Mouse (Mus musculus) forebrain, embryonic 13.5 days (tissue): ENCODE results near the gene Serpina10. TPM values are rescaled to one million over a fixed set of nuclear protein-coding genes. Genes with fewer than 3 reads are reported as not detected.

Experiments used
- ATAC-seq: fragments of 200-750 bp; cut with Nextera tagmentation; 2 replicates; pipeline ENCODE4 v1.8.0; 2017
- H3K27ac ChIP-seq: fragments of 300-500 bp; sonication (generic); 2 replicates; pipeline ENCODE4 v1.5.1; 2015; ENCODE audit warnings: inconsistent platforms, mild to moderate bottlenecking, moderate library complexity
- H3K27me3 ChIP-seq: fragments of 300-500 bp; sonication (generic); 2 replicates; pipeline ENCODE4 v1.6.1; 2015; ENCODE audit warnings: mild to moderate bottlenecking, inconsistent platforms
- H3K36me3 ChIP-seq: fragments of 300-500 bp; sonication (generic); 2 replicates; pipeline ENCODE4 v1.6.1; 2015; ENCODE audit warnings: mild to moderate bottlenecking, inconsistent platforms; ENCODE audit not compliant: poor library complexity, severe bottlenecking
- H3K4me1 ChIP-seq: fragments of 300-500 bp; sonication (generic); 2 replicates; pipeline ENCODE4 v1.6.1; 2015; ENCODE audit warnings: inconsistent platforms
- H3K4me2 ChIP-seq: fragments of 300-500 bp; sonication (generic); 2 replicates; pipeline ENCODE4 v1.6.1; 2015; ENCODE audit warnings: inconsistent platforms, mild to moderate bottlenecking, moderate library complexity
- H3K4me3 ChIP-seq: fragments of 300-500 bp; sonication (generic); 2 replicates; pipeline ENCODE4 v1.5.1; 2015; ENCODE audit warnings: mild to moderate bottlenecking, inconsistent platforms
- H3K9ac ChIP-seq: fragments of 300-500 bp; sonication (generic); 2 replicates; pipeline ENCODE4 v1.6.1; 2015; ENCODE audit warnings: mild to moderate bottlenecking, inconsistent platforms
- H3K9me3 ChIP-seq: fragments of 300-500 bp; sonication (generic); replicated peaks from 2 replicates; pipeline ENCODE4 v1.6.1; 2016; ENCODE audit warnings: inconsistent platforms
- WGBS: fragments of 180-500 bp; shearing (Covaris S2); methylation state at CpG from one replicate; pipeline ENCODE4 v1.1.7; 2015; 5-methylcytosine and 5-hydroxymethylcytosine counted together
- polyA plus RNA-seq: library from polyadenylated mRNA; unstranded; fragments of >200 nt; fragmentation: Nextera tagmentation; extraction: Ambion mirVana; gene quantifications from 2 replicates; pipeline ENCODE4 v1.2.1, GENCODE M21; 2015

Gene Serpina10
- polyA plus RNA-seq, 1 experiment from 2014 or later: not detected

DNA sequence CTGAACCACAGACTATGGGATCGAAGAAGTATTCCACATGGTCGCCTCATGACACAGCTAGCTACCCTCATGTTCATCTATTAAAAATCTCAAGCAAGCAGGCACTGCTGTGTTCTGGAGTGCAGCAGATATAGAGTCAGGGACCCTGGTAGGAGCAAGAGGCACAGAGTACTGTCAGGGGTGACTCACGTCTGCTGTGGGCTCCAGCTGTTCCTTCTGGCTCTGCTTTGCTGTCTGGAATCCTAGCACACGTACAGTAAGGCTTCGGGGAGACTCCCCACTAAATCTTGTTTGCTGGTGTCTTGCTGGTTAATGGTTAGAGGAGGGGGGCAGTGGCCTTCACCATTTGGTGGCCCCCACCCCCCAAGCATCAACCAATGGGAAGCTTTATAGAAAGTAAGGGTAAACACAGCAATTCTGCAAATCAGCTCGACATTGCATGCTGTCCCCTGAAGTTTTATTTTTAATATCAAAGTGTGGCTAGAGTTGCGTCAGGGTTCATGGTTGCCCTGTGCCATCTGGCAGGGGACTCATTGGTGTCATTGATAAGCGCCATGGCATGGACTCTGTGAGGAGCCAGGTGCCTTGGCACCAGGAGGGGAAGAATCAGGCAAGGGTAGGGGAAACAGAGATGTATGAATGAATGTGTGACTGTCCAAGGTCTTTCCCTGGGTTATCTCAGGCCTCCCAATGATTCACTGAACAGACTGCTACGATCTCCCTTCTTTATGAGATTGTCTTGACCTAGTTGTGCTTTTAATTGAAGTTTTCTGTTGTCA is 25.8 kb upstream of the Serpina10 start, which contains the start of gene Serpina6:
Gene Serpina6 (minus strand): TSS at position 365 of the 779 bp plus-strand sequence.
- H3K36me3 ChIP-seq: no peaks in the 10 kb centered on the region
- no peak within 1 kb of the TSS for H3K4me3 ChIP-seq
- no peak for ATAC-seq
- H3K9me3 ChIP-seq: no peaks in the 10 kb centered on the region
- no peaks in the 10 kb centered on the region for H3K4me1 ChIP-seq
- WGBS: 89% methylated on average over 9 of the region's 9 CpGs
- H3K27ac ChIP-seq: no peak within 1 kb of the TSS
- no peak within 1 kb of the TSS for H3K9ac ChIP-seq
- H3K4me2 ChIP-seq: no peak within 1 kb of the TSS
- H3K27me3 ChIP-seq: no peaks in the 10 kb centered on the region

- Histone ChIP-seq H3K27ac (no peak overlapping the region), H3K4me2 (no peak overlapping the region), H3K4me3 (no peak overlapping the region), H3K27me3 (no peaks in the 10 kb centered on the region), H3K9ac (no peak overlapping the region), H3K4me1 (no peaks in the 10 kb centered on the region), H3K36me3 (no peaks in the 10 kb centered on the region), H3K9me3 (no peaks in the 10 kb centered on the region)
- WGBS: 87% methylated on average over 7 of the region's 7 CpGs
- no peak for ATAC-seq
Observed at GRCm38 (mm10) chr12:103655123-103656044, 24.1 kb upstream of the Serpina10 start.

GRCm38 (mm10) chr12:103653836-103654235 is 22.6 kb upstream of the Serpina10 start:
- ATAC-seq: no peak
- Histone ChIP-seq H3K9me3 (no peaks in the 10 kb centered on the region), H3K4me1 (no peaks in the 10 kb centered on the region), H3K27me3 (no peaks in the 10 kb centered on the region), H3K27ac (no peak overlapping the region), H3K4me2 (no peak overlapping the region), H3K9ac (no peak overlapping the region), H3K4me3 (no peak overlapping the region), H3K36me3 (no peaks in the 10 kb centered on the region)
- 90% methylated on average over 2 of the region's 2 CpGs for WGBS

- H3K4me1 ChIP-seq: no peaks in the 10 kb centered on the region
- no peaks in the 10 kb centered on the region for H3K27me3 ChIP-seq
- H3K27ac ChIP-seq: no peak overlapping the region
- 84% methylated on average over 2 of the region's 2 CpGs for WGBS
- no peak for ATAC-seq
- H3K4me2 ChIP-seq: no peak overlapping the region
- H3K4me3 ChIP-seq: no peak overlapping the region
- no peaks in the 10 kb centered on the region for H3K9me3 ChIP-seq
- no peak overlapping the region for H3K9ac ChIP-seq
- H3K36me3 ChIP-seq: no peaks in the 10 kb centered on the region
Observed at GRCm38 (mm10) chr12:103646314-103646713, 15.1 kb upstream of the Serpina10 start.

DNA sequence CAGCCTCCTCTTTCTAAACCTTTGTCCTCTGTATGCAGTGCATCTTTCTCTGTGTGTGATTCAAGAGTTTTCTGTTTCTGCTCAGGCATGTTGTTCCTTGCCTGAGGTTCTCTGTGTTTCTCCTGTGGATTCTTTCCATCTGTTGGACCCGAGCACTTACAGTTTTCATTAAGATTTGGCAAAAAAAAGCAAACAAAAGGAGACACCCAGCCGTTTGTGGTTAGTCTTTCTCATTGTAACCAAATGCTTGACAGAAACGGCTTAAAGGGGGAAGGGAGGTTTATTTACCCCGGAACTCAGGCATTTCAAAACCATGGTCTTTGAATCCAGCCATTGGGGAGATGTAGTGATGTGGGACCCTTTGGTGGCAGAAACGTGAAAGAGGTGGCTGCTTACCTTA is 13.4 kb upstream of the Serpina10 start:
- H3K4me1 ChIP-seq: no peaks in the 10 kb centered on the region
- H3K27me3 ChIP-seq: no peaks in the 10 kb centered on the region
- H3K9me3 ChIP-seq: no peaks in the 10 kb centered on the region
- no peaks in the 10 kb centered on the region for H3K36me3 ChIP-seq
- no peak overlapping the region for H3K4me2 ChIP-seq
- H3K9ac ChIP-seq: no peak overlapping the region
- 44% methylated on average over 5 of the region's 5 CpGs for WGBS
- no peak overlapping the region for H3K4me3 ChIP-seq
- H3K27ac ChIP-seq: no peak overlapping the region
- ATAC-seq: no peak

DNA sequence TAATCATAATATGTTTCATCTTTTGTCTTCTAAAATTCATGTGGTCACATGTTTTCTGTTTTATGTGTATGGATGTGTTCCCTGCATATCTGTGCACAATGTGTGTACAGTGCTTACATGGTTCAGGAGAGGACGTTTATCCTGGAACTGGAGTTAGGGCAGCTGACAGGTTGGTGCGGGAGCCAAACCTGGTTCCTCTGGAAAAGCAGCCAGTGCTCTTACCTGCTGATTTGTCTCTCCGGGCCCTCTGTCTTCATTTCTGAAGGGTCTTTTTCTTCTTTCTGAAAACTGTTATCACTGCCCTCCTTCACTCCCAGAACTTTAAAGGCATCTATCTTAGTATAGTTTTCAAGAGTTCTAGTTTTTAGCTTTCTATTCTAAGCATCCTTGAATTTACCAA is 12.6 kb upstream of the Serpina10 start:
- no peaks in the 10 kb centered on the region for H3K27me3 ChIP-seq
- no peak overlapping the region for H3K4me3 ChIP-seq
- no peak overlapping the region for H3K9ac ChIP-seq
- H3K27ac ChIP-seq: no peak overlapping the region
- WGBS: 83% methylated on average over 3 of the region's 3 CpGs
- H3K4me2 ChIP-seq: no peak overlapping the region
- no peaks in the 10 kb centered on the region for H3K36me3 ChIP-seq
- no peaks in the 10 kb centered on the region for H3K9me3 ChIP-seq
- H3K4me1 ChIP-seq: no peaks in the 10 kb centered on the region
- no peak for ATAC-seq

- H3K36me3 ChIP-seq: no peaks in the 10 kb centered on the region
- H3K9ac ChIP-seq: no peak overlapping the region
- no peaks in the 10 kb centered on the region for H3K9me3 ChIP-seq
- no peaks in the 10 kb centered on the region for H3K27me3 ChIP-seq
- H3K4me3 ChIP-seq: no peak overlapping the region
- H3K4me1 ChIP-seq: no peaks in the 10 kb centered on the region
- no peak overlapping the region for H3K4me2 ChIP-seq
- ATAC-seq: peak; percentile 50; the same call in 1 of the 2 replicates
- no peak overlapping the region for H3K27ac ChIP-seq
- WGBS: 0% methylated on average over 2 of the region's 2 CpGs
Observed at GRCm38 (mm10) chr12:103643336-103643735, 12.1 kb upstream of the Serpina10 start.

DNA sequence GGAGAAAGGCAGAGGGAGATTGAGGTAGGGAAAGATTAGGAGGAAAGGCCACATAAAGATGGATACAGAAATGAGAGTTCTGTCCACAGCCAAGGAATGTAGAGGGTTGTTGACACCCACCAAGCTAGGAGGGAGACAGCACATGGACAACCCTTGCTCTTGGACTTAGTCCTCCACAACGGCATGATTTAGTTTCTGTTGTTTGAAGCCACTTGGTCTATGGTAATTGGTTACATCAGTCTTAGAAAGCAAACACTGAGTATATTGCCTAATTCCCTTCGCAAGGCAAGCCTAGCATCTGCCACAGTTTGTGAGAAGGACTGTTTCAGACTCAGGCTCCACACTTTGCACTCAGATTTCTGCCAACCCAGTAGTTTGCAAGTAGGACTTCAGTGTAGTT is 4.6 kb upstream of the Serpina10 start:
- no peaks in the 10 kb centered on the region for H3K4me1 ChIP-seq
- no peaks in the 10 kb centered on the region for H3K9me3 ChIP-seq
- H3K4me3 ChIP-seq: no peak overlapping the region
- ATAC-seq: no peak
- WGBS: 85% methylated on average over 2 of the region's 2 CpGs
- no peak overlapping the region for H3K9ac ChIP-seq
- H3K27me3 ChIP-seq: no peaks in the 10 kb centered on the region
- no peak overlapping the region for H3K27ac ChIP-seq
- no peak overlapping the region for H3K4me2 ChIP-seq
- H3K36me3 ChIP-seq: no peaks in the 10 kb centered on the region

- ATAC-seq: no peak
- Histone ChIP-seq H3K27ac (no peak overlapping the region), H3K27me3 (no peaks in the 10 kb centered on the region), H3K9ac (no peak overlapping the region), H3K36me3 (no peaks in the 10 kb centered on the region), H3K4me3 (no peak overlapping the region), H3K9me3 (no peaks in the 10 kb centered on the region), H3K4me1 (no peaks in the 10 kb centered on the region), H3K4me2 (no peak overlapping the region)
- 85% methylated on average over 2 of the region's 2 CpGs for WGBS
Observed at GRCm38 (mm10) chr12:103634430-103634829, 3.2 kb upstream of the Serpina10 start.

DNA sequence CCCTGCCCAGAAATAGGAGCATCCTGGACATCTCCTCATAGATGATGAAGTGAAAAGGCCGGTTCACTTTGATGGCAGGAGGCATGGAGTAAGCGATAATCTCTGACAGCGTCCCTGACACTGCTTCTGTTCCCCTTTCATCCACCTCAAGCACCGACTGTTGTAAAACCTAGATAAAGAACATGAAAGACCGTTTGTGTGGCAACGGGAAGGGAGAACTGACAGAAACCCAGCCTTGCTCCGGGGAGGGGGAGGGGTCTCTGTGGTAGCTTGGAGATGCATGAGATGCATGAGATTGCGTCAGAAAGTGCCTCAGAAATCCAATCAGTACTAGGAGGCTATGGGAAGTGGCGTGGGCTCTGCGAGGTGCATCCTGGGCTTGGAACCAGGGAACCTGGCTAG is 14.4 kb downstream of the Serpina10 start:
- Histone ChIP-seq H3K27ac (no peak overlapping the region), H3K36me3 (no peaks in the 10 kb centered on the region), H3K4me3 (no peak overlapping the region), H3K9ac (no peak overlapping the region), H3K4me1 (no peaks in the 10 kb centered on the region), H3K4me2 (no peak overlapping the region), H3K27me3 (no peaks in the 10 kb centered on the region), H3K9me3 (no peaks in the 10 kb centered on the region)
- ATAC-seq: no peak
- 92% methylated on average over 10 of the region's 10 CpGs for WGBS

DNA sequence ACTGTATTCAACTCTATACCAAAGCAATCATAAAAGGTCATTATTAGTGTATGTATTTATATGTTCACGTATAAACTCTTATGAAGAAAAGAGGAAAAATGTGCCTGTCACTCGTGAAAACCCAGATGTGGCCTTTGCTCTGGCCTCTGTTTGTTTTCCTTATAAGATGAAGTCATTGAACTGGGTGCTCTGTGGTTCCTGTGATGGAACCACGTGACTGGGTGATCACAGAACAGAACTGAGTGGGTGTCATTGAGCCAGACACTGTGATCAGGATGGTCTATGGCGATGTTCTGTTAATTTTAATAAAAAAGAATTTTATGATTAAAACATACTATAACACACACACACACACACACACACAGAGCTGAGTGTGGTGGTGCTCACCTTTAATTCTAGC is 15.5 kb downstream of the Serpina10 start:
- Histone ChIP-seq H3K4me1 (no peaks in the 10 kb centered on the region), H3K4me3 (no peak overlapping the region), H3K9ac (no peak overlapping the region), H3K36me3 (no peaks in the 10 kb centered on the region), H3K27me3 (no peaks in the 10 kb centered on the region), H3K4me2 (no peak overlapping the region), H3K9me3 (no peaks in the 10 kb centered on the region), H3K27ac (no peak overlapping the region)
- no peak for ATAC-seq
- WGBS: 85% methylated on average over 4 of the region's 4 CpGs

DNA sequence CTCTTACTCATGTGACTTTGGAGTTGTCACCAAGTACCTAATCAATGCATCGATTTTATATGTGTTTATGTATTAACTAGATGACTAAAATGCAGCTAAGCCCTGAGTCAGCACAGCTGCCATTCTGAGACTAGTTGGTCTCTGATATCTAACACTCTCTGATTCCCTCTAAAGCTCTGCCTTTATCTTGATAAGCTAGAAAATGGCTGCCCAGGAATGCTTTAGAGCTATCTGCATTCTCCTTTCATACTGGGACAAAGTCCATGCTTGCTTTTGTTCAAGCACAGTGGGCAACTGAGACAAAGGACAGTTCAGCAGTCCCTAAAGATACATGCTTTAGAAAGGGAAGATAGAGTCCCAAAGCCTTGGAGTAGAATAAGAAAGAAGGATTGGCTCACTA is 16.1 kb downstream of the Serpina10 start:
- H3K9me3 ChIP-seq: no peaks in the 10 kb centered on the region
- no peak overlapping the region for H3K4me2 ChIP-seq
- H3K27ac ChIP-seq: no peak overlapping the region
- H3K27me3 ChIP-seq: no peaks in the 10 kb centered on the region
- no peak overlapping the region for H3K9ac ChIP-seq
- WGBS: 92% methylated on average over 1 of the region's 1 CpGs
- no peaks in the 10 kb centered on the region for H3K36me3 ChIP-seq
- H3K4me1 ChIP-seq: no peaks in the 10 kb centered on the region
- ATAC-seq: no peak
- H3K4me3 ChIP-seq: no peak overlapping the region
